Mouse (Mus musculus) urinary bladder, adult 18-20 months (tissue): ENCODE results near the gene Gm21119.
"Not testable (repeated sequence)": the region's sequence is repeated elsewhere in the genome, so short reads cannot be mapped to it uniquely, and the experiment has no call there.

Experiments used
- DNase-seq, 2 experiments: peaks; one replicate each; pipeline ENCODE4 v3.0.0; 2022; ENCODE audit warnings: low spot score in 2 of 2, mixed read lengths in 2 of 2

Gene Gm21119

GRCm38 (mm10) chr8:20652976-20653375 is 38.3 kb downstream of the Gm21119 start:
- peak in 1 of 2 experiments; percentile 6 for DNase-seq

GRCm38 (mm10) chr8:20678418-20678817 is 63.7 kb downstream of the Gm21119 start:
- DNase-seq = not testable (repeated sequence)
